Mouse (Mus musculus): ENCODE results near the gene Gatad2b.

GRCm38 (mm10) chr3:90255194-90255565, 37.8 kb upstream of the Gatad2b start:
- TF ChIP-seq CTCF (IDR thresholded peaks at IDR 0.05; ENCODE audit: low read depth) (no peak), EP300 (IDR thresholded peaks at IDR 0.05; ENCODE audit: low read depth) (no peak)

Measured in heart, postnatal 0 days (tissue).